Mouse (Mus musculus): ENCODE measurements around the gene Pdzph1. TPM values are rescaled to one million over a fixed set of nuclear protein-coding genes. Genes with fewer than 3 reads are reported as not detected.

The Pdzph1 gene
- not detected for polyA plus RNA-seq (2012; fragmentation: generic; extraction: Trizol)
- long read RNA-seq, experiment 1 = 0 reads
- long read RNA-seq, experiment 2 = 0 reads

DNA sequence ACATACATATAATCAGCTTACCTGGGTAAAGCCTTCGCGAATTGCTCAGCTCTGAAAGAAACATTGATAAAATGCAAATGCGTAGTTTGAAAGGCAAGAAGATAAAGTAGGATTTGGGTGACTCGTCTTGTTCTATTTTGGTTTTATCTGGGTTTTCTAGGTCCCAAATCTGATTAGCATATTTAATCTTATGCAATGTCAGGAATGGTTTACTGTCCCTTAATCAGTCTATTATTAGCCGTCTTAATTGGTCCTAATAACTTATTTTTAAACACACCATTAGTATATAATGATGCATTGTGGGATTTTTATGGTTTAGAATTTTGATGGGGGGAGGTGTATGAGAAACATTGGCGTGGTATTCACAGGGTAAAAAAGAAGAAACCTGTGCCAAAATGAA, at the start of gene Pdzph1:
TSS of gene Pdzph1 (minus strand) at position 101 of the 400 bp plus-strand sequence.
- TF ChIP-seq CTCF (IDR thresholded peaks at IDR 0.05; ENCODE audit: control insufficient read depth, insufficient read depth, insufficient read length) (no peak), MAX (IDR thresholded peaks at IDR 0.05) (no peak), MYOD1 (IDR thresholded peaks at IDR 0.05; ENCODE audit: control insufficient read depth, insufficient read length, low read depth) (no peak), FOSL1 (IDR thresholded peaks at IDR 0.05; ENCODE audit: insufficient read depth, low read length, poor library complexity, severe bottlenecking) (no peak), USF1 (IDR thresholded peaks at IDR 0.05; ENCODE audit: low read depth) (no peak), CEBPB (IDR thresholded peaks at IDR 0.05; ENCODE audit: low read depth) (no peak), MYOG (IDR thresholded peaks at IDR 0.05; ENCODE audit: control insufficient read depth, extremely low read depth, insufficient read length) (no peak)
- Histone ChIP-seq H3K79me3 (ENCODE audit: low read depth) (no peaks in the 10 kb centered on the region), H3K4me3 (ENCODE audit: insufficient read depth, poor library complexity, severe bottlenecking) (no peak within 1 kb of the TSS), H3K79me2 (ENCODE audit: control insufficient read depth, insufficient read depth) (no peaks in the 10 kb centered on the region), H3ac (ENCODE audit: control insufficient read depth, insufficient read length, low read depth) (no peak within 1 kb of the TSS), H3K36me3 (ENCODE audit: control insufficient read depth, insufficient read depth) (no peaks in the 10 kb centered on the region), H3K27me3 (ENCODE audit: control insufficient read depth, insufficient read depth, insufficient read length) (no peaks in the 10 kb centered on the region)

DNA sequence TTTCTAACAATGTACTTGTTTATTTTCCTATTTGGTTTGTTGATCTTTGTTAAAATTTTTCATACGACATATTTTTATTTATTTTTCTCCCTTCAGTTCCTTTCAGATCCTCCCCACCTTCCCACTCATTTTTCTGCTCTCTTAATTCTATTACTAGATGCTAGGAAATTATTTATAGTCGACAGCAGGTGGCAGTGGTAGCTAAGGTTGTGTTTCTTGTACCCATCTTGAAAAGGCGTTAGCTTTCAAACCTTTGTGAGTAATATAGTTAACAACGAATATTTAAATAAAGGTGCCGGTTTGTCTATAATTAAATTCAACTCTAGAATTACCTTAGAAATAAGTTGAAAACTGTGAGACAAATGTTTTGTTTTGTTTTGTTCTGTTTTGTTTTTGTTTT, 48.6 kb upstream of the Pdzph1 start:
- H3ac ChIP-seq (ENCODE audit: control insufficient read depth, insufficient read length, low read depth) = no peak overlapping the region
- H3K36me3 ChIP-seq (ENCODE audit: control insufficient read depth, insufficient read depth) = no peaks in the 10 kb centered on the region
- no peaks in the 10 kb centered on the region for H3K79me3 ChIP-seq (ENCODE audit: low read depth)
- no peaks in the 10 kb centered on the region for H3K27me3 ChIP-seq (ENCODE audit: control insufficient read depth, insufficient read depth, insufficient read length)
- H3K79me2 ChIP-seq (ENCODE audit: control insufficient read depth, insufficient read depth) = no peaks in the 10 kb centered on the region
- no peak overlapping the region for H3K4me3 ChIP-seq (ENCODE audit: insufficient read depth, poor library complexity, severe bottlenecking)
- TF ChIP-seq MAX (IDR thresholded peaks at IDR 0.05) (no peak), MYOD1 (IDR thresholded peaks at IDR 0.05; ENCODE audit: control insufficient read depth, insufficient read length, low read depth) (no peak), USF1 (IDR thresholded peaks at IDR 0.05; ENCODE audit: low read depth) (no peak)

DNA sequence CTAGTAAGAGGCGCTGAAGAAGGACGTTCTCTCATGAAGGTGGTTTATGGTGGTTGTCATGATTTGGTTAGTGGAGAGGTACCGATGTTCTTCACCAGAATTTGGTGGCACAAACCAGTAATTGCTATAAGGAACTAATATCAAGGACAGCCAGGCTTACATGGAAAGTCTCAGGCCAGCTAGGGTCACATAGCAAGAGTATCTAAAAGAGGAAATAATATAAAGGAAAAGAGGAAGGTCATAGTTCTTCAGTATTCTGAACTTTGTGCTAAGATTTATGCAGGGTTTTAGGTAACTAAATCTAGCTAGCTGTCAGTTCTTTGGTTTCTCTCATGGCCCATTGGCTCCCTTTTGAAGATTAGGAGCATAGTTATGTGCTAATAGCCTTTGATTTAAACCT, 42.3 kb upstream of the Pdzph1 start:
- TF ChIP-seq MAX (IDR thresholded peaks at IDR 0.05) = no peak
- no peaks in the 10 kb centered on the region for H3K79me3 ChIP-seq (ENCODE audit: low read depth)
- no peaks in the 10 kb centered on the region for H3K27me3 ChIP-seq (ENCODE audit: control insufficient read depth, insufficient read depth, insufficient read length)
- no peak overlapping the region for H3K4me3 ChIP-seq (ENCODE audit: insufficient read depth, poor library complexity, severe bottlenecking)
- no peaks in the 10 kb centered on the region for H3K79me2 ChIP-seq (ENCODE audit: control insufficient read depth, insufficient read depth)
- H3ac ChIP-seq (ENCODE audit: control insufficient read depth, insufficient read length, low read depth) = no peak overlapping the region
- H3K36me3 ChIP-seq (ENCODE audit: control insufficient read depth, insufficient read depth) = no peaks in the 10 kb centered on the region

DNA sequence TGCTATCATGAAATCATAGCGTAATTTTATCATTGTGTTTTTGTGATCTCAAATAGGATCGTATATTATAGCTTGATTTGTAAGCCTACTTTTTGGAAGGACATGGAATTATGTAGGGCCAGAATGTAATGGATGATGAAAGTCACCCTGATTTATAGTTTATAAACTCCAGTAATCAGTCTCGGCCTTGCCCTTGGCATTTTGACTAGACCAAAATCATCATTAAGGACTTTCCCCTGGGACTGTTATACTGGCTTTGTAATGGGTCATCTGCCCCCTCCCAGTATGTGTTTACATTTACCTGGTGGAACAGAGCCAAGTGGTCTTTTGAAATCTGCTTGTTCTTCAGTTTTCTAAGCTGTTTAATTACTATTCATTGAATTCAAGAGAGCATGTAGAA, 35.2 kb upstream of the Pdzph1 start:
- no peaks in the 10 kb centered on the region for H3K79me3 ChIP-seq (ENCODE audit: low read depth)
- H3K36me3 ChIP-seq (ENCODE audit: control insufficient read depth, insufficient read depth) = no peaks in the 10 kb centered on the region
- H3ac ChIP-seq (ENCODE audit: control insufficient read depth, insufficient read length, low read depth) = no peak overlapping the region
- H3K4me3 ChIP-seq (ENCODE audit: insufficient read depth, poor library complexity, severe bottlenecking) = no peak overlapping the region
- H3K79me2 ChIP-seq (ENCODE audit: control insufficient read depth, insufficient read depth) = no peaks in the 10 kb centered on the region
- TF ChIP-seq MAX (IDR thresholded peaks at IDR 0.05) = no peak
- TF ChIP-seq FOSL1 (IDR thresholded peaks at IDR 0.05; ENCODE audit: insufficient read depth, low read length, poor library complexity, severe bottlenecking) = no peak
- no peak for TF ChIP-seq CEBPB (IDR thresholded peaks at IDR 0.05; ENCODE audit: low read depth)
- no peak for TF ChIP-seq USF1 (IDR thresholded peaks at IDR 0.05; ENCODE audit: low read depth)
- TF ChIP-seq MYOG (IDR thresholded peaks at IDR 0.05; ENCODE audit: control insufficient read depth, extremely low read depth, insufficient read length) = no peak
- TF ChIP-seq CTCF (IDR thresholded peaks at IDR 0.05; ENCODE audit: control insufficient read depth, insufficient read depth, insufficient read length) = no peak
- no peak for TF ChIP-seq MYOD1 (IDR thresholded peaks at IDR 0.05; ENCODE audit: control insufficient read depth, insufficient read length, low read depth)
- H3K27me3 ChIP-seq (ENCODE audit: control insufficient read depth, insufficient read depth, insufficient read length) = no peaks in the 10 kb centered on the region

DNA sequence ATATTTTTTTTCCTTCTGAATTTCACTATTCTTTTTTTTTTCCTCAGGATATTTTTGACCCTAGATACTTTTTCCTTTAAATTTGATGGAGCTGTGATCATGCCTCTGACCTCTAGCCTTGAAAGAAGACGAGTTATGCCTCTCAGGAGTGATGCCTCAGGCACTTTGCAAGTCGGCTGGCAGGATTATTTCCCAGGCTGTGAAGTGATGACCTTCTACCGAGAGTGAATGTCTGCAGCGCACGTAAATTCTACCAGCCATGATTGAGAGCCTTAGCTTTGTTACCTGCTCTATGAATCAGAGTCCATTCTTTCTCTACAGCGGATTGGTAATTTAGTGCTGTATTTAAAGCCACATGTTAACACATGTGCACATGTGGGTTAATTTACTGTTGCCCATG, 33.3 kb upstream of the Pdzph1 start:
- no peaks in the 10 kb centered on the region for H3K79me3 ChIP-seq (ENCODE audit: low read depth)
- no peak overlapping the region for H3K4me3 ChIP-seq (ENCODE audit: insufficient read depth, poor library complexity, severe bottlenecking)
- TF ChIP-seq CTCF (IDR thresholded peaks at IDR 0.05; ENCODE audit: control insufficient read depth, insufficient read depth, insufficient read length) (no peak), MYOD1 (IDR thresholded peaks at IDR 0.05; ENCODE audit: control insufficient read depth, insufficient read length, low read depth) (no peak), USF1 (IDR thresholded peaks at IDR 0.05; ENCODE audit: low read depth) (no peak), FOSL1 (IDR thresholded peaks at IDR 0.05; ENCODE audit: insufficient read depth, low read length, poor library complexity, severe bottlenecking) (no peak), CEBPB (IDR thresholded peaks at IDR 0.05; ENCODE audit: low read depth) (no peak), MAX (IDR thresholded peaks at IDR 0.05) (no peak), MYOG (IDR thresholded peaks at IDR 0.05; ENCODE audit: control insufficient read depth, extremely low read depth, insufficient read length) (no peak)
- H3K79me2 ChIP-seq (ENCODE audit: control insufficient read depth, insufficient read depth) = no peaks in the 10 kb centered on the region
- H3K27me3 ChIP-seq (ENCODE audit: control insufficient read depth, insufficient read depth, insufficient read length) = no peaks in the 10 kb centered on the region
- H3ac ChIP-seq (ENCODE audit: control insufficient read depth, insufficient read length, low read depth) = no peak overlapping the region
- H3K36me3 ChIP-seq (ENCODE audit: control insufficient read depth, insufficient read depth) = no peaks in the 10 kb centered on the region

DNA sequence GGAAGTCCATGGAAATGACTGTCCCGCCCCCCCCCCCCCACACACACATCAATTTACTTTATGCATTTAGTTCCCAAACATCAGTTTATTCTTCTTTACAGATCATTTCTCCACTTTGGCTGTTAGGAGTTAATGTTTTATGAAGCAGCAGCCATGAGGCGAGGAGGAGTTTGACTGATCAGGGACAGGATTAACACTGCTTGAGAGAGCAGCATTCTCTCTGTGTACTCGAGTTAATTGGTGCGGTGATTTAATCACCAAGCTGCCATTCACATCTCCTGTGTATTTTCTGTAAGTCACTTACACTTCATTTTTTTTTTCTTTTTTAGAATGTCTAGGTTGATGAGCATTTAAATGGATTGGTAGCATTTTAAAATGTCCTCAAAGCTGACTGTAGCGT, 32.8 kb upstream of the Pdzph1 start:
- H3K79me2 ChIP-seq (ENCODE audit: control insufficient read depth, insufficient read depth) = no peaks in the 10 kb centered on the region
- no peaks in the 10 kb centered on the region for H3K79me3 ChIP-seq (ENCODE audit: low read depth)
- no peaks in the 10 kb centered on the region for H3K27me3 ChIP-seq (ENCODE audit: control insufficient read depth, insufficient read depth, insufficient read length)
- no peak for TF ChIP-seq MYOD1 (IDR thresholded peaks at IDR 0.05; ENCODE audit: control insufficient read depth, insufficient read length, low read depth)
- TF ChIP-seq CTCF (IDR thresholded peaks at IDR 0.05; ENCODE audit: control insufficient read depth, insufficient read depth, insufficient read length) = no peak
- TF ChIP-seq CEBPB (IDR thresholded peaks at IDR 0.05; ENCODE audit: low read depth) = no peak
- no peak for TF ChIP-seq USF1 (IDR thresholded peaks at IDR 0.05; ENCODE audit: low read depth)
- no peak for TF ChIP-seq FOSL1 (IDR thresholded peaks at IDR 0.05; ENCODE audit: insufficient read depth, low read length, poor library complexity, severe bottlenecking)
- no peak for TF ChIP-seq MAX (IDR thresholded peaks at IDR 0.05)
- TF ChIP-seq MYOG (IDR thresholded peaks at IDR 0.05; ENCODE audit: control insufficient read depth, extremely low read depth, insufficient read length) = no peak
- H3K4me3 ChIP-seq (ENCODE audit: insufficient read depth, poor library complexity, severe bottlenecking) = no peak overlapping the region
- H3K36me3 ChIP-seq (ENCODE audit: control insufficient read depth, insufficient read depth) = no peaks in the 10 kb centered on the region
- H3ac ChIP-seq (ENCODE audit: control insufficient read depth, insufficient read length, low read depth) = no peak overlapping the region
